Mouse (Mus musculus) lung, embryonic 15.5 days (tissue): Measurements from ENCODE around the gene Ppp4r1. TPM values are rescaled to one million over a fixed set of nuclear protein-coding genes. Genes with fewer than 3 reads are reported as not detected.

Experiments
- ATAC-seq: fragments of 200-750 bp; cut with Nextera tagmentation; 2 replicates; pipeline ENCODE4 v1.8.0; 2017; ENCODE audit warnings: moderate number of reproducible peaks, borderline replicate concordance; ENCODE audit not compliant: low FRiP score, low TSS enrichment; ENCODE audit errors: extremely low read depth
- H3K27ac ChIP-seq: fragments of 300-500 bp; sonication (generic); 2 replicates; pipeline ENCODE4 v1.5.1; 2015; ENCODE audit warnings: moderate library complexity, mild to moderate bottlenecking, inconsistent platforms
- H3K27me3 ChIP-seq: fragments of 300-500 bp; sonication (generic); 2 replicates; pipeline ENCODE4 v1.6.1; 2015; ENCODE audit warnings: inconsistent platforms
- H3K36me3 ChIP-seq: fragments of 300-500 bp; sonication (generic); 2 replicates; pipeline ENCODE4 v1.6.1; 2015; ENCODE audit warnings: inconsistent platforms
- H3K4me1 ChIP-seq: fragments of 300-500 bp; sonication (generic); 2 replicates; pipeline ENCODE4 v1.6.1; 2015; ENCODE audit warnings: inconsistent platforms
- H3K4me2 ChIP-seq: fragments of 300-500 bp; sonication (generic); 2 replicates; pipeline ENCODE4 v1.6.1; 2015; ENCODE audit warnings: inconsistent platforms, mild to moderate bottlenecking, moderate library complexity
- H3K4me3 ChIP-seq: fragments of 300-500 bp; sonication (generic); 2 replicates; pipeline ENCODE4 v1.5.1; 2015; ENCODE audit warnings: mild to moderate bottlenecking, inconsistent platforms
- H3K9ac ChIP-seq: fragments of 300-500 bp; sonication (generic); 2 replicates; pipeline ENCODE4 v1.6.1; 2015; ENCODE audit warnings: inconsistent platforms
- H3K9me3 ChIP-seq: fragments of 300-500 bp; sonication (generic); 2 replicates; pipeline ENCODE4 v1.6.1; 2016; ENCODE audit warnings: inconsistent platforms
- WGBS: fragments of 180-500 bp; shearing (Covaris S2); methylation state at CpG from one replicate; pipeline ENCODE4 v1.1.7; 2015; 5-methylcytosine and 5-hydroxymethylcytosine counted together
- polyA plus RNA-seq: library from polyadenylated mRNA; unstranded; fragments of >200 nt; fragmentation: Nextera tagmentation; extraction: Ambion mirVana; gene quantifications from 2 replicates; pipeline ENCODE4 v1.2.1, GENCODE M21; 2015

Ppp4r1 gene
- polyA plus RNA-seq, 1 experiment from 2014 or later = 42.8 TPM

GRCm38 (mm10) chr17:65885398-65885696 is 103.0 kb downstream of the Ppp4r1 start:
- peak overlapping the region; percentile 99 for H3K27ac ChIP-seq
- H3K36me3 ChIP-seq = no peaks in the 10 kb centered on the region
- no peak for ATAC-seq
- no peaks in the 10 kb centered on the region for H3K9me3 ChIP-seq
- H3K9ac ChIP-seq = peak overlapping the region; percentile 79
- under 1% methylated on average over 11 of the region's 11 CpGs for WGBS
- peaks cover 38% of the 10 kb centered on the region for H3K4me1 ChIP-seq
- no peaks in the 10 kb centered on the region for H3K27me3 ChIP-seq
- H3K4me2 ChIP-seq = peak overlapping the region; percentile 92
- H3K4me3 ChIP-seq = peak overlapping the region; percentile 99

DNA sequence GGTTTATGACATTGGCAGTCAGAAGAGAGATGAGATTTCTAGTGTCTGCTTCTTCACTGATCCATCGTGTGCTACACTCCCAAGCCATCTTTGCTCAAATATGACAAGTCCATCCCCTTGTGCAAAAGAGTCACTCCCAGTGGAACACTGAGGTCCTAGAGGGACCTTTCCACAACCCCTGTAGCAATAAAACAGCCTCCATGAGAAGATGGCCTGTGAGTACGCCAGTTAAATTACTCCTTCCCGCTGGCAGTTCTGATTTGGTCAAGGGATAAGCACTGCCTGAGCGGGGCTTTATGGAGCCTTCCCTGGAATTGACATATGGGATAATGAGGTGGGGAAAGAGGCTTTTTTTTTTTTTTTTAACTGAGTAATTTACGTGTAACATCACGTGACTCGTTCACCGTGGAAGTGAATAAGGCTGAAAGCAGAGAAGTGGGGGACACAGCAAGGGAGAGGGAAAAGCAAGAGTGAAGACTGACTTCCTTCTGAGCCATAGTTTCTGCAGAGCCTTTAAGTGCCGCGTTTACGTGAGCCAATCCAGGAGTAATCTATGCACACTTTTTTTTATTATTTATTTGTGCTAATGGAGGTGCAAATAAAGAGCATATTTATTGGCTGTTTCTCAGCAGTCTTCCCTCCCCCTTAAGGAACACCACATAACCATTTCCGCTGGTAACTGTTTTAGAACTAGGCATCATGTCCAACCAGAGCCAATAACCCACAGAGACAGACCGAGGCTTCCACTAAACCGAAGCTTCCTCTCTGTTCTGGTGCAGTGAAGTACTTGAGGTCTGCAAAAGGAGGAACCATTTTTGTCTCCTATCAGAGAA is 103.5 kb downstream of the Ppp4r1 start, which contains the start of gene Ralbp1:
Ralbp1 (minus strand) TSS at position 102 of the 833 bp plus-strand sequence.
- WGBS = 5% methylated on average over 14 of the region's 14 CpGs
- peak within 1 kb of the TSS; percentile 87 for H3K9ac ChIP-seq
- H3K4me2 ChIP-seq = peak within 1 kb of the TSS; percentile 97
- peak within 1 kb of the TSS; percentile 99 for H3K4me3 ChIP-seq
- peaks cover 38% of the 10 kb centered on the region for H3K4me1 ChIP-seq
- no peaks in the 10 kb centered on the region for H3K27me3 ChIP-seq
- H3K36me3 ChIP-seq = no peaks in the 10 kb centered on the region
- no peaks in the 10 kb centered on the region for H3K9me3 ChIP-seq
- peak within 1 kb of the TSS; percentile 99 for H3K27ac ChIP-seq
- no peak for ATAC-seq

GRCm38 (mm10) chr17:65886571-65886970 is 104.2 kb downstream of the Ppp4r1 start:
- WGBS = 56% methylated on average over 9 of the region's 9 CpGs
- H3K9ac ChIP-seq = peak overlapping the region; percentile 79; the same call in 1 of the 2 replicates
- no peak for ATAC-seq

DNA sequence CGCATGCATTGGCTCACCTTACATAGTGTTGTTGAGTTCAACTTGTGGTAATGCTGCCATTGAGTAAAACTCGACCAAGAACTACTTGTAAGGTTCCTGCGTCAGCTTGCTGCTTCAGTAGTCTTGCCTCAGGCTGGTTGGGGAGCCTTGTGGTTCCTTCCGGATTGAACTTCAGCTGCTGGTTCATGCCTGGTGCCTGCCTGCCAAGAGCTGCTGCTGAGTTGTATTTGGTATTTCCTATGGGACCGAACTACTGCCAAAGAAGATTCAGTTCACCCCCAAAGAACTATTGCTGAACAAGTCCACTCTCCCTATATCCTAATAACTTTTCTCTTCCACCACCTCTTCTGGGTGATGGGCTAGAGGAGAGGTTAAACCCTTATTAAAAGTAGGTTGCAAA is 107.1 kb downstream of the Ppp4r1 start:
- Histone ChIP-seq H3K4me1 (peaks cover 14% of the 10 kb centered on the region), H3K36me3 (no peaks in the 10 kb centered on the region), H3K27me3 (no peaks in the 10 kb centered on the region), H3K9ac (no peak overlapping the region), H3K4me2 (no peak overlapping the region), H3K27ac (no peak overlapping the region), H3K4me3 (no peak overlapping the region), H3K9me3 (no peaks in the 10 kb centered on the region)
- no peak for ATAC-seq
- 80% methylated on average over 5 of the region's 5 CpGs for WGBS

More at GRCm38 (mm10) chr17:65886571-65886970, 104.2 kb downstream of the Ppp4r1 start:
- H3K4me1 ChIP-seq = peaks cover 38% of the 10 kb centered on the region
- H3K27me3 ChIP-seq = no peaks in the 10 kb centered on the region
- no peaks in the 10 kb centered on the region for H3K36me3 ChIP-seq
- H3K27ac ChIP-seq = peak overlapping the region; percentile 99
- peak overlapping the region; percentile 92 for H3K4me2 ChIP-seq
- H3K4me3 ChIP-seq = peak overlapping the region; percentile 99
- H3K9me3 ChIP-seq = no peaks in the 10 kb centered on the region

Other genes starting within 250 kb of the Ppp4r1 start
- 0.34 and 0.54 TPM in 2 replicates for gene Tmem232, start 241.8 kb upstream of the Ppp4r1 start, polyA plus RNA-seq
- gene Vapa, start 169.0 kb upstream of the Ppp4r1 start, polyA plus RNA-seq = 191 and 196 TPM in 2 replicates
- gene Txndc2, start 140.4 kb upstream of the Ppp4r1 start, polyA plus RNA-seq = not detected in 2 replicates
- gene Rab31, start 9.8 kb upstream of the Ppp4r1 start, polyA plus RNA-seq = 36.3 and 36.7 TPM in 2 replicates
- 74.2 and 81.9 TPM in 2 replicates for gene Ralbp1, start 103.2 kb downstream of the Ppp4r1 start, polyA plus RNA-seq
- gene Twsg1, start 168.7 kb downstream of the Ppp4r1 start, polyA plus RNA-seq = 128 and 130 TPM in 2 replicates